Mouse (Mus musculus) gastrocnemius, postnatal 25 days (tissue): ENCODE results near the gene Zfyve19. TPM values are rescaled to one million over a fixed set of nuclear protein-coding genes. Genes with fewer than 3 reads are reported as not detected.

Experiments
- DNase-seq: peaks from one replicate; pipeline ENCODE4 v3.0.0; 2022
- total RNA-seq, 2 experiments: library from RNA; stranded (reverse); gene quantifications; 1 replicate in 1 of 2; 2 replicates in 1 of 2; pipeline ENCODE4 v1.2.3; 2021

The Zfyve19 gene
- total RNA-seq, 2 experiments from 2014 or later = 10.5 to 11.7 TPM

DNA sequence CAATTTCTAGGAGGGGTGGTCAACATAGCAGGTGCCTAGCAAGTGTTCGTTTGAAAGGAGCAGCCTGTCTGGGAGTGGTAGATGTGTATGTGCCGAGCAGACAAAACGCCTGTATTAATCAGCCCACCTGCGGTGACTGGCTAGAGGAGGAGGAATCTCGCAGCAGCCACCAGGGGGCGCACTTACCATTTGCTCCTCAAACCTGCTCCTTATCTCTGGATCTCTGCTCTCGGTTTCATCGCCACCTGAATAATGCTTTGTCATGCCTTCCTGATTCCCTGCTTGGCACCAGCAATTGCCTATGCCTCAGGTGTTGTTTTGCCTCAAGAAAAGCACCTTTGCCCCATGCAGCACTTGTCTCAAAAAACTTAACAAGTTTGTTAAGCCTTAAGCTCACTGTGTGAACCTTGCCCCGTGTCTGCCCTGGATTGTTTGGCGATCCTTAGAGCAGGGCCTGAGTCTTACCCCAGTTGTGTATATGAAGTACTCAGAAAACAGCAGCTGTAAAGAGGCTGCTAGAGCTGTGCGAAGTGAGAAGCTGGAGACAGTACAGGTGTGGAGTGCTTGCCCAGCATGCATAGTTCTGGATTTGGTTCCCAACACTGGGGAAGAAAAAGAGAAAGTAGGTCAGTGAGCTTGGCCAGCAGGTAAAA is 42.5 kb downstream of the Zfyve19 start:
- DNase-seq = peak; percentile 64

DNA sequence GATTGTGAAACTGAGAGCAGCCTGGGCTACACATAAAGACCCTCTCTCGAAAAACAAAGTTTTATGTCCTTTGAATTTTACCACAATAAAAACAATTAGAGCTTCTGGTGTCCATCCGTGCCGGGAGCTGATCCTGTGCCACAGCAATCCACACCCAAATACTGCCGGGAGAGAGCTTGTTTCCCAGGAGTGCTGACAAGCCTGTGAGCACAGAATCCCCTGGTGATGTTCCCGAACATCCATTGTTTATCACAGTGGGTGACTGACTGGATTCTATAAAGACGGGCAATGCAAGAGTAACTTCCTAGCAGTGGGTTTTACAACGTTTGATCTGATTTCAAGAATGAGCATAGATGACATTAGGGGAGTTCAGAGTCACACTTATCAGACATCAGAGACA is 46.6 kb downstream of the Zfyve19 start:
- DNase-seq = no peak

GRCm38 (mm10) chr2:119260518-119260917 is 52.1 kb downstream of the Zfyve19 start:
- DNase-seq = no peak

- DNase-seq = no peak
Observed at GRCm38 (mm10) chr2:119261326-119261725, 52.9 kb downstream of the Zfyve19 start.

GRCm38 (mm10) chr2:119262978-119263377 is 54.6 kb downstream of the Zfyve19 start:
- peak; percentile 61 for DNase-seq

GRCm38 (mm10) chr2:119263813-119264212 is 55.4 kb downstream of the Zfyve19 start:
- DNase-seq = no peak

Other genes with a start within 250 kb of the Zfyve19 start
- 1 to 10 TPM; 3.7 to 4.8 TPM for gene Ccdc32, start 179.2 kb upstream of the Zfyve19 start, total RNA-seq
- 1 to 10 TPM; 2.4 to 2.5 TPM for gene Rpusd2, start 173.8 kb upstream of the Zfyve19 start, total RNA-seq
- gene Knl1, start 161.5 kb upstream of the Zfyve19 start, total RNA-seq = under 1 TPM; 0.28 to 0.88 TPM
- gene Rad51, start 95.8 kb upstream of the Zfyve19 start, total RNA-seq = 1 to 10 TPM in 1 of 2 experiments, under 1 TPM in 1; 0.78 to 1.2 TPM
- gene Rmdn3, start 51.6 kb upstream of the Zfyve19 start, total RNA-seq = 1 to 10 TPM; 5.7 to 9.2 TPM
- not detected for gene Gchfr, start 40.8 kb upstream of the Zfyve19 start, total RNA-seq
- not detected for gene Gm14137, start 34.1 kb upstream of the Zfyve19 start, total RNA-seq
- gene Dnajc17, start 178 bp downstream of the Zfyve19 start, total RNA-seq = 1 to 10 TPM; 6.4 to 7.1 TPM
- not detected for gene Ppp1r14d, start 21.3 kb downstream of the Zfyve19 start, total RNA-seq
- gene Spint1, start 28.7 kb downstream of the Zfyve19 start, total RNA-seq = under 1 TPM in 1 of 2 experiments, not detected in 1; 0.10 TPM
- gene Rhov, start 62.7 kb downstream of the Zfyve19 start, total RNA-seq = not detected
- 1 to 10 TPM; 7.8 to 8.1 TPM for gene Vps18, start 80.1 kb downstream of the Zfyve19 start, total RNA-seq
- 1 to 10 TPM; 3.2 to 4.5 TPM for gene Dll4, start 117.2 kb downstream of the Zfyve19 start, total RNA-seq
- gene Chac1, start 142.6 kb downstream of the Zfyve19 start, total RNA-seq = 10 to 100 TPM; 14.2 to 69.5 TPM